Mouse (Mus musculus): ENCODE data around the gene Paqr7.
"Not testable (repeated sequence)": the region's sequence is repeated elsewhere in the genome, so short reads cannot be mapped to it uniquely, and the experiment has no call there.

Gene Paqr7

DNA sequence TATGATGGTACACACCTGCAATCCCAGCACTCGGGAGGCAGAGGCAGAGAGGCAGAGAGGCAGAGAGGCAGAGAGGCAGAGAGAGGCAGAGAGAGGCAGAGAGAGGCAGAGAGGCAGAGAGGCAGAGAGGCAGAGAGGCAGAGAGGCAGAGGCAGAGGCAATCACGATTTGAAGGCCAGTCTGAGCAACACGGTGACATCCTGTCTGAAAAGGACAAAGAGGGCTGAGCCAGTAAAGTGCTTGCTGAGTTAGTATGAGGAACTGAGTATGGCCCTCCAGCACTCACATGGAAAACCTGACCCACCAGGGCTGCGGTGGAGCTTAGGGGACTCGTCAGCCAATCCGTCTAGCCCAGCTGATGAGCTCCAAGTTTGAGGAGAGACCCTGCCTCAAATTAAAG, 2.5 kb downstream of the Paqr7 start:
- not testable (repeated sequence) for DNase-seq (ENCODE audit: low read depth in 1 of 2, low spot score in 2 of 2)

DNA sequence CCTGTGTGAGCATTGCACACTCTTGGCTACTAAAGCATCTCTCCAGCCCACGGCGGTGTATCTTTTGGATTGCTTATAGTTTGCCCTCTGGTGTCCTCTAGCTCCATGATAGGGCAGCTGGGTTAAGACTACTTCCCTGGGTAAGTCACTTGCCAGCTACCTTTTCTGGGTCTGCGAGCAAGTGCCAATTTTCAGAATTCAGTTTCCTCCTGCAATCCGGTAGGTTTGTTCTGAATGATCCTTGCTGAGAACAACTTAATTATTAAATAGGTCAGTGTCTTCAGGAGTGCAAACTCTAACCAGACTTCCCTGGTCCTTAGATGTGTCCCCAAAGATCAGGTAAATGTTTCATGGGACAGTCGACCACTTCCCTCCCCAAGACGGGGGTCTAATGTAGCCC, 4.6 kb downstream of the Paqr7 start:
- DNase-seq (ENCODE audit: low read depth in 1 of 2, low spot score in 2 of 2) = no peak

DNA sequence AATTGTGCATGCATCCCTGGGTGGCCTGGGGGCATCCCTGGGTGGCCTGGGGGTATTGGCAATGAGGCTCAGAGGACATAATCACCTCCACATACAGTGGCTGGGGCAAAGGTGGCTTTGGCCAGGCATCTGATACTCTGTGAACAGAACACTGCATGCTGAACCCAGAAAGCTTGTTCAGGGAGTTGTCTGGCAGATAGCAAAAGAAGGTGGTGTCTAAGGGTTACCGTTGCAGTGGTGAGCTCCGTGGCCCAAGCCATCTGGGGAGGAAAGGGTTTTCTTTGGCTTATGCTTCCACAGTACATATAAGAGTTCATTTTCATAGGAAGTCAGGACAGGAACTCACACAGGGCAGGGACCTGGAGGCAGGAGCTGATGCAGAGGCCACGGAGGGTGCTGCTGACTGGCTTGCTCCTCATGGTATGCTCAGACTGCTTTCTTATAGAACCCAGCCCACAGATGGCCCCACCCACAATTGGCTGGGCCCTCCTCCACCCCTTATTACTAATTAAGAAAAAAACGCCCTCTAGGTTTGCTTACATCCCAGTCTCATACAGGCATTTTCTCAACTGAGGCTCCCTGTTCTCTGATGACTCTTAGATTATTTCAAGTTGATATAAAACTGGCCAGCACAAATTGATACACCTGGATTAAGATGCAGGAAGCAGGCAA, 7.3 kb downstream of the Paqr7 start:
- DNase-seq (ENCODE audit: low read depth in 1 of 2, low spot score in 2 of 2) = no peak

DNA sequence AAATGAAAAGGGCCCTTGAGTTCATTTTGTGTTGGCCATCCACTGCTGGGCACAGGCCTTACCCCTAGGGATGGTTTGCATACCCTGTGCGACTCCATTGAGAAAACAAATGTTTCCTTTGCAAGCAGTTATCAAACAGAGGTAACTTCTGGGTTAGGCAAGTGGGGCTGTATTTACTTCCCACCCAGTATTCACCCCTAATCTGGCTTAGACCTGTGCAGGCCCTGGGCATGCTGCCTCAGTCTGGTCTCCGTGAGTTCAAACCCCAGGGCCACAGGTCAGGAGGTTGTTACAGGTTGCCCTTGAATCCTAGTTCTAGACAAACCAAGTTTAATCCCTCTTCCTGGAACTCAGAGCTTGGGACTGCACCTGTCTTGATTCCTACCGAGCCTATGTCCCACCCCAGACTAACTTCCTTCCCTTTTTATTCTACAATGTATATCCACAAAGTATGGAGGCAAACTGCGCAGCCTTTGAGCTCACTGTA, 8.8 kb downstream of the Paqr7 start:
- no peak for DNase-seq (ENCODE audit: low read depth in 1 of 2, low spot score in 2 of 2)

DNA sequence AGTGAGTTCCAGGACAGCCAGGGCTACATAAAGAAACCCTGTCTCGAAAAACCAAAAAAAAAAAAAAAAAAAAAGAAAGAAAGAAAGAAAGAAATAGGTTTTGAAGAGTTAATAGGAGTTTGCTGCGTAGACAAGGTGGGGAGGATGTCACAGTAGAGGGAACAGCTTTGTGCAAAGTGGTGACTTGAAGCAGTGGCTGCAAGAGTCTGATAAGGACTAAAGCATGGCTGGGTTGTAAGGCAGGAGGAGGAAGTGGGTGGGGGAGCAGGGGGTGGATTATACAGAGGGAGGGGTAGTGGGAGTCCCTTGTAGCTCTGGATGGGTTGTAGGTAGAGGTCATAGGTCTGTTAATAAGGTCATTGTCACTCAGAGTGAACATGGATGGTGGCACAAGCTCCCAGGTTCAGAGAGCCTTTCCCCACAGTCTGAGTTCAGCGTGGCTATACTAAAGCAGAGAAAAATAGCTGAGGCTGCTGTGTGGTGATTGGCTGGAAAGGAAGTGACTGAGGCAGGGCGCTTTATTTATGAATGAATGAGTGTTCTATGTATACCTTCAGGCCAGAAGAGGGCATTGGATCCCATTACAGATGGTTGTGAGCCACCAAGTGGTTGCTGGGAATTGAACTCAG, 9.6 kb downstream of the Paqr7 start:
- no peak for DNase-seq (ENCODE audit: low read depth in 1 of 2, low spot score in 2 of 2)

DNA sequence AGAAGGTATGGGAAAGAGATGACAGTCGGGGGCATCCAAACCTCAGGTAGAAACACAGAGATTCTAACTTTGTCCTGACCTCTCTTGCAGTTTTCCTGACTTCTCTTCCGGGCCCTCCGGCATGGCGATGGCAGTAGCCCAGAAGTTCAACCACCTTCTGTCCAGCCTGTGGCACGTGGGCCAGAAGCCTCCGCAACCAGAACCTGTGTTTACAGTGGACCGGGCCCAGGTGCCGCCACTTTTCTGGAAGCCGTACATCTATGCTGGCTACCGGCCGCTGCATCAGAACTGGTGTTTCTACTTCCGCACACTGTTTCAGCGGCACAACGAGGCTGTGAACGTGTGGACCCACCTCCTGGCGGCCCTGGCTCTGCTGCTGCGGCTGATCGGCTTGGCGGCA, 10.2 kb downstream of the Paqr7 start:
- DNase-seq (ENCODE audit: low read depth in 1 of 2, low spot score in 2 of 2) = no peak

DNA sequence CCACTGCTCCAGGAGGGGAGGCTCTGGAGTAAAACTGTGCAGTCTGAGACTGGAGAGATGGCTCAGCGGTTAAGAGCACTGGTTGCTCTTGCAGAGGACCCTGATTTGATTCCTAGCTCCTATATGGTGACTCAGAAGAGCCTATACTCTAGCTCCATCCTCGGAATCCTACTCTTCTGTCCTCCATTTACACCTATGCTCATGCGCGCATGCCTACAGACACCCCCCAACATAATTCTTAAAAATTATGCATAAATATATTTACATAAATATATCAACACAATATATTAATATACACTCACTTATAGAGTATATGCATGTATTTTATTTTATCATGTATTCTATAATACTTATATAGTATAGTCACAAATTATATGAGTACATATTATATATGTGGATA, 13.9 kb downstream of the Paqr7 start:
- no peak for DNase-seq (ENCODE audit: low read depth in 1 of 2, low spot score in 2 of 2)

DNA sequence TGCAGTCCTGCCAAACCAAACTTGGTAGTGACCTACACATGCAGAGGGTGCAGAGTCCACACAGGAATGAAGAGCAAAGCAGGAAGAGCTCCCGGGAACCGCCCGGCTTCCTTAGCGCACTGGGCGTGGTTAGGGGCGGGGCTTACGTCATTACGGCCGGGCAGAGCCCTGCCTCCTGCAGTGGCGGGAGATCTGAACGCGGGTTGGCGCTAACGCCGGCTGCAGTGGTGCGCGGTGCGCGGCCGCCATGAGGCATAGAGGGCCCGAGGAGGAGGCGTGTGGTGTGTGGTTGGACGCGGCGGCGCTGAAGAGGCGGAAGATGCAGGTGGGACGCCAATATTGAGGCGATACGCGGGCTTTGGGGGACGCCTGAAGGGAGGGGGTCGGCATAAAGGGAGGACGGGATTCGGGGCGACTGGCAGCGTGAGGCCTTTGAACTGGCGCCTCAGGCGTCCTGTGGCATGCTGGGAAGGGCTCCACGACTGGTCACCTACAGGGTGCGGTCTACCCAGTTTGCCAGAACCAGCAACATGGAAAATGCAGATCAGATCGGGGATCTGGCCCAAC, 14.4 kb downstream of the Paqr7 start, which contains the start of gene Aunip:
Aunip (plus strand) TSS at position 155 of the 567 bp plus-strand sequence.
- peak; percentile 38 to 62 for DNase-seq (ENCODE audit: low read depth in 1 of 2, low spot score in 2 of 2)

DNA sequence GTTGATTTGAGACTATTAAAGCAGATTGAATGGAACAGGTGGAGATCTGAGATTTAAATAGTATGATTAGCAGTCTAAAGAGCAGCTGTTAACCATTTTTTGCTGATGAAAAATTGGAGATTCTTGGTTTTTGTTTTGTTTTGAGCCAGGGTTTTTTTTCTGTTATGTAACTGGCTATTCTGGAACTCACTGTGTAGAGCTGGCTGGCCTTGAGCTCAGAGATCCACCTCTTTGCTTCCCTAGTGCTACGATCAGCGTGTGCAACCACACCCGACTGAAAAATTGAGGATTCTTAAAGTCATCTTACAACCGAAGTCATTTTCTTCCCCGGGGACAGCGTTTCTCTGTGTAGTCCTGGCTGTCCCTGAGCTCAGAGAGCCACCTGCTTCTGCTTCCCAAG, 15.2 kb downstream of the Paqr7 start:
- DNase-seq (ENCODE audit: low read depth in 1 of 2, low spot score in 2 of 2) = no peak

DNA sequence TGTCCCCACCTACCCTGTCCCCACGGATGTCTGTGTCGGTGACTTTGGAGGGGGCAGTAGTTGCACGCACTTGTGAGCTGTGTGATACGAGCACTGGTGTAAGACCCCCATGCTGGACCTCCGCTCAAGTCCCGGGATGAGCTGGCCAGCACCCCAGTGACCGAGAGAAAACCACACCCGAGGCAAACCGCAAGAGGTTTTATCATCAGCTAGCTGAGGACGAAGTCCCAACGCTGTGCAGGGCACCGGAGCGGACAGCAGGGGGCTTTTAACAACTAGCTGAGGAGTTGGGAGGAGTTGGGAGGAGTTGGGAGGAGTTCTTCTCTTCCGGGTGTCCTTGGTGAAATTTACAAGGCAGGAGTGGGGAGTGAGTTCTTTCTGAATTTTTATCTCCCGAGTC, 16.3 kb downstream of the Paqr7 start:
- peak; percentile 45 to 50 for DNase-seq (ENCODE audit: low read depth in 1 of 2, low spot score in 2 of 2)

DNA sequence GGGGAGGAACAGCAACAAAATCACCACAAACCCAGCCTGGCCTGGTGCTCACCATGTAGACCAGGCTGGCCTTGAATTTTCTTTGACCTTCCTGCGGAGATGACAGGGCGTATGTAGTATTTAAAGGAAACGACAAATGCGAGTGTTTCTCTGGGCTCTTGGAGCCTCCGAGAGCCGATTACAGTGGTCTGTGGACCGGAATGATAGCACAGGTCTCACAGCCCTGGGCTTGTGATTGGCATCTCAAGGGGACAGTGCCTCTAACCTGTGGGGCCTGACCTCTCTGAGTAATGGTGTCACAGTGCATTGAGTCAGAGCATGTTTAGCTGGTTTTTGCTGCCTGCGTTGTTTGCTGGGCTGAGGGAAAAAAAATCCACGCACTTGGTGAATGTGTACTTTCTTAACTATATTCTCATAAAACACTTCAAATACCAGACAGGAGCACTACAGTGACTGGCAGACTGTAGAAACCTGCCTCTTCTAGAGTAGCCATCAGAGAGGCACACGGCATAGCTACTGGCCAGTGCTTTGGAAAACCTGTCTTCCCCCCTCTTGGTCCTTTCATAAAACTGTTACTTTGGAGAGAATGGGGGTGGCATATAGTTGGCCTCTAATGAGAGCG, 17.9 kb downstream of the Paqr7 start:
- no peak for DNase-seq (ENCODE audit: low read depth in 1 of 2, low spot score in 2 of 2)

DNA sequence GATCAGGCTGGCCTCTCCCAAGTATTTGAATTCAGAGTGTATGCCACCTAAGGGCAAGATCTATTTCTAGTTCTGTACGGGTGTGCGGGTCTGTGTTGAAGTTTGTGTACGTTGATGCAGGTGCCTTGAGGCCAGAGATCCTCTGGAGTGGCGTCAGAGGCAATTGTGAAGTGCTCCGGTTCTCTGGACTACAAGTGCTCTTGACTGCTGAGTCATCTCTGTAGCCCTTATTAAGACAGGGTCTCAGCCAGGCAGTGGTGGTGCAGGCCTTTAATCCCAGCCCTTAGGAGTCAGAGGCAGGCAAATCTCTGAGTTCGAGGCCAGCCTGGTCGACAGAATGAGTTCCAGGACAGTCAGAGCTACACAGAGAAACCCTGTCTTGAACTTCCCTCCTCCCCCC, 19.1 kb downstream of the Paqr7 start:
- no peak for DNase-seq (ENCODE audit: low read depth in 1 of 2, low spot score in 2 of 2)

DNA sequence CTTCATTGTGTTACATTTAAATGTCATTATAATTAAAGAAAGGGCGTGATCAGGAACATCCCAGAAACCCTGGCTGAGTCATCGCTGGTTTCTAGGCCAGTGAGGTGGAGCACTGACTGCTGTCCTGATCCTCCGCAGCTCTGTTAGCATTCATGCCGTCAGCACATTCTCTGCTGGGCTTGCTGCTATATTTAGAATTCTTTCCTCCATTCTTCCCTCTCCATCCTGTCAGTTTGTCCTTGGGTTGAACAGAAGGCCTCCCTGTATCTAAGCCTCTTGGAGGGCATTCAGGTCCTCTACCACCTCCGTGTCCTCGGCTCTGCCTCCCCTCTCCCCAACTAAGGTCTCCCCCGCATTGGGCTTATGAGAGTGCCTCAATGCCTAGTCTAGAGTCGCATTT, 20.5 kb downstream of the Paqr7 start:
- no peak for DNase-seq (ENCODE audit: low read depth in 1 of 2, low spot score in 2 of 2)

DNA sequence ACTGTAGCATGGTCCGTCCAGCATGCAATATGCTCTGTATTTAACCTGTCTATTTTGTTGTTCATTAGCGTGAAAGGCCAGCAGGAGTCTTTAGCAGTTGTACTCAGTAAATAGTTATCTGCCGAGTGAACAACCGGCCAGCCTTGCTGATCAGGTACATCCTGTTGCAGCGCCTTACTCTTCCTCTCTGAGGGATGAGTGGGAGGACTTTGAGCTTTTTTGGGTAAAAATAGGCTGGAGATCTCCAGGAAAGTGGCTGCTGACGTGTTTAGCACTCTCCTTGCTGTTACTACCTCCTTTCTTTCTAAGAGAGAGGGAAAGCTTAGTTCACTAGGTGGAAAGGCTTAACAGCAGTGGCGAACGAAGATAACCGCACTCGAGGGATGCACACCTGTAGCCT, 21.2 kb downstream of the Paqr7 start:
- DNase-seq (ENCODE audit: low read depth in 1 of 2, low spot score in 2 of 2) = no peak

DNA sequence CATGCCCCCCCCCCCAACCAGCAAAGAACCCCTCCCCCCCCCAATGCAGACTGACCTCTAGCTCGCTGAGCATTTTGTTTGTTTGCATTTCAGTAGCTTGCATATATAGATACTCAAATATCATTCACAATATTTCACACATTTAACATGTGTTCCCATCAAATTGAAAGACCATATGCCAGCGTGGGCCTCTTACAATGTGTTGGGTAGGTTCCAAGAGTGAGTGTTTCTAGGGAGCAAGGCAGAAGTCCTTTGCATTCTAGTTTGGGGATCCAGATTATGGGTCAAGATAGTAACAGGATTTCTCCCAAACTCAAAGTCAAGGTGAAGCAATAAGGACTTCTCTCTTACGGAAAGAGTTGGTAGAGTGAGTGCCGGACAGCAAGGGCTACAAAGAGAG, 22.0 kb downstream of the Paqr7 start:
- DNase-seq (ENCODE audit: low read depth in 1 of 2, low spot score in 2 of 2) = no peak

DNA sequence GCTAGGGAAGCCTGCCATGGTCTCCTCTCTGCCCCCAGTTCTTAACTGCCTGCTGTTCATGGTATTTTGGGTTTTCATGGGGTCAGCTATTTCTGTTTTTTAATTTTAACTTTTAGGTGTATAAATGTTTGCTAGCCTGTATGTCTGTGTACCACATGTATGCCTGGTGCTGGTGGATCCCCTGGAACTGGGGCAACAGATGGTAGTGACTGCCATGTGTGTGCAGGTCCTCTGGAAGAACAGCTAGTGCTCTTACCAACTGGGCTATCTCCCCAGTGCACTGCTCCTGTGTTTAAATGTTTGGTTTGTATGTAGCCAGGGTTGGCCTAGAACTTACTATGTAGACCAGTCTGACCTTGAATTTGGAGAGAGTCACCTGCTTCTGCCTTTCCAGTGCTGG, 22.8 kb downstream of the Paqr7 start:
- no peak for DNase-seq (ENCODE audit: low read depth in 1 of 2, low spot score in 2 of 2)

DNA sequence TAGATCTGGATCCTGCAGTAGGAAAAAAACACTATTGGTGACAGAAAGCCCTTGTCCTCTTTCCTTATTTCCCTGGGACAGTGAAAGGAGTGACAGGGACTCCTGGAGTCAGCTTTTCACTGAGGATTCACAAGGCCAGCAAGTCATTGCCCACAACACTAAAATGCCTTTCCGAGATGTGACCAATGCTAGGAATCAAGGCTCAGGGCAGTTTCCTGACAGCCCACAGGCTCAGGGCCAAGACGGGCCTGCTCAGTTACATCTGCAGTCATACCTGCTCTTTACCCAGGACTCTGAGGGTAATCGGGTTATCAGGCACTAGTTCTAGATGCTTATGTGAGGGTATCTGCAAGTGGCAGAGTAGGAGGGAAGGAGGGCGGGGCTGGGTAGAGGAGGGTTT, 26.9 kb downstream of the Paqr7 start:
- no peak for DNase-seq (ENCODE audit: low read depth in 1 of 2, low spot score in 2 of 2)

DNA sequence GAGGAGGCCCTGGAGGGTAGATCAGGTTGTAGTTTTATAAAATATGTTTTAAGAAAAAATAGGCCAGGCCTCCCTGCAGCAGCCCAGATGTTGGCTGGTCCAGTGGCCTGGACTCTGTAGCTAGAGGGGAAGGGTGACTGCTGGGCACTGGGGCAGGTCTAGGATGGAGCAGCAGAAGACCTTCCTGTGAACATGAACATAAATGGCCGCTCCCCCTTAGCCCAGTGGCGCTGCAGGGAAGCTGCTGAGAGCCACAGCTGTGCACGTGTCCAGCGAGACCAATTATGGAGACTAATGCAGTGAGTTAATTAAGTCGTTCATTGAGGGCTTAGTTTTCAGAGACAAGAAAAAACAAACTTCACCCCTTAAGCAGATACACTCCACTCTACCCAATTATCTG, 29.3 kb downstream of the Paqr7 start:
- no peak for DNase-seq (ENCODE audit: low read depth in 1 of 2, low spot score in 2 of 2)

DNA sequence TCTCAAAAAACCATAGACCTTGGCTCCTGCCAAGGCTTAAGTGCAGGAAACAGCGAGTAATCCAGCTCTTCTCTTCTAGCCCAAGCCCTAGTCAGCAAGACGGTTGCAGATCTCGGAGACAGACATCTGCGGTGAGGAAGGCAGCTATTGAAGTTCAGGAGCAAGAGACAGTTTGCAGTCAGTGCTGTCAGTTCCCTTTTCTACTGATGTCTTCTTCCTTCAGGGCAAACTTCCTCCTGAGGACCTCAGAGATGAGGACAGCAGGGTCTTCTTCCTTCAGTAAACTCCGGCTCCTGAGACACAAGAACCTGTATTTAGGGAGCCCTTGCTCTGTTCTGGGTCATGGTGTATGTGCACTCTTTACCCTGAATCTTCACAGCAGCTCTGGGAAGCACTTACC, 29.7 kb downstream of the Paqr7 start:
- no peak for DNase-seq (ENCODE audit: low read depth in 1 of 2, low spot score in 2 of 2)

DNA sequence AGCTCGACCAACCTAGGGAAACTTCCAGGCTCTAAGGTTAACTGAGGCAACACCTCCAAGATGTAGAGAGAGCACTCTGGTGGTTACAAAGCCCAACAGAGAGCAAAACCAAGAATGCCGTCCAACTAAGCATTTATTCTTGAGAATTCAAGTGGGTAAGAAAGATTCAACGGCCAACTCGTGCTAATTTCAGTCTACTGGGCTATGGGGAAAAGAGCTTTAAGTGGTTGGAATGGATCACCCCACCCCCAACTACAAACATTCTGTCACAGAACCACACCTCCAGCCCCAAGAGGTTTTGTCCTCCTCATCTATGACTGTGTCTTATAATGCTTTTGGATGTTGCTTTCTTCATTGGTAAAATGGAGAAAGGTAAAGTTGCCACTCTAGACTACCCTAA, 36.4 kb downstream of the Paqr7 start:
- no peak for DNase-seq (ENCODE audit: low read depth in 1 of 2, low spot score in 2 of 2)

DNA sequence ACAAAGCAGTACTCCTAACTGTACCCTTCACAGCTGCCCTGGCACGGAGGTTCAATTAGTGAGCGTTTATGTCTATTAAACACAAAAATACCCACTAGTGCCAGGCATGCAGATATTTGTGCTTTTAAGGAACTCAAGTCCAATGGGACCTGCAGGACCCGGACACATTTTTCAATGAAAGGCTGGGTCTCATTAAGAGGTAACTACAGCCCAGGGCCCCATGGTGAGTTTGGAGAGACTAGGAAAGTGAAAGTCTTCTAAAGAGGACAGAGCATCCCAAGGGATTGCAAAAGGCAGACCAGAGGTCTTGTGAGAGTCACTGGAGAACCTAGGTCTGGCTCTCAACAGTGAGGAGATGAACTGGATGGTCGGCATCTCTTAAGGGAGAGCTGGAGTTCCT, 36.9 kb downstream of the Paqr7 start:
- DNase-seq (ENCODE audit: low read depth in 1 of 2, low spot score in 2 of 2) = no peak

Measured in monocyte, adult 2 months (primary cell).